Mouse (Mus musculus) ovary, postnatal 10 days (tissue): ENCODE data around the gene 4930518I15Rik.
"Not testable (repeated sequence)": the region's sequence is repeated elsewhere in the genome, so short reads cannot be mapped to it uniquely, and the experiment has no call there.

Experiments used
- DNase-seq: peaks from one replicate; pipeline ENCODE4 v3.0.0; 2022; ENCODE audit warnings: low spot score

Gene 4930518I15Rik

DNA sequence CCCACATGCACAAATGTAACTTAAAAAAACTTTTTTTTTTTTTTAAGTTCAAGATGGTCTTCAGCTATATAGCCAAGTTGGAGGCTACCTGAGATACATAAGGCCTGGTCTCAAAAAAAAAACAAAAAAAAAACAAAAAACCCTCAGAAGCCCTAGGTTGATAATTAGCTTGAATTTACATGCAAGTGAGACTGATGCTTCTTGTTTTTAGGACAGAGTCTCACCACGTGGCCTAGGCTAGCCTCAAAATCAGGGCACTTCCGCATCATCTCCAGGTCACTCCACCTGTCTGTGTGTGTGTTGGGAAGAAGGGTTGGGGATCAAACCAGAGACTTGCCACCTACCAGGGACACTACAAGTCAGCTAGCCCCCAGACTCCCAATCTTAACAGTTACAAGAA, at the start of gene 4930518I15Rik:
Gene 4930518I15Rik, minus strand, starts transcription at position 112 of the 400 bp plus-strand sequence.
- DNase-seq: no peak

DNA sequence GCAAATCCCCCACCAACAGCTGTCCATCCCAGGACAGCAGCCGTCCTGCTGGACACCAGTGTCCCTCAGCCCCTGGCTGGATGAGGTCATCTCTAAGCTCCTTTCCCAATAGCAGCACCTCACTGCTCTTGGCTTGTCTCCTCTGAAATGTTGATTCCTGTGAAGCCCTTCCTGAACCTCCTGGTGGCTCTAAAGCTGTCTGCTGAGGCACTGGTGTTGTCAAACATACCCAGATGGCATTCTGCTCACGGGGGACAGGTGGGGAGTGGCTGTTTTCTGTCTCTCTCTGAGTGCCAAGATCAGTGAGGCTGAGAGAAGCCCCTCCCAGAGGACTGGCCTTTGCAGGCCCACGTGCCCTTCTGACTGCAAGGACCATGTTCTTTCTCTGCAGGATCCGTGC, 48.2 kb upstream of the 4930518I15Rik start:
- DNase-seq: not testable (repeated sequence)

GRCm38 (mm10) chr2:156904976-156905717, 47.4 kb upstream of the 4930518I15Rik start:
- peak; percentile 17 for DNase-seq

DNA sequence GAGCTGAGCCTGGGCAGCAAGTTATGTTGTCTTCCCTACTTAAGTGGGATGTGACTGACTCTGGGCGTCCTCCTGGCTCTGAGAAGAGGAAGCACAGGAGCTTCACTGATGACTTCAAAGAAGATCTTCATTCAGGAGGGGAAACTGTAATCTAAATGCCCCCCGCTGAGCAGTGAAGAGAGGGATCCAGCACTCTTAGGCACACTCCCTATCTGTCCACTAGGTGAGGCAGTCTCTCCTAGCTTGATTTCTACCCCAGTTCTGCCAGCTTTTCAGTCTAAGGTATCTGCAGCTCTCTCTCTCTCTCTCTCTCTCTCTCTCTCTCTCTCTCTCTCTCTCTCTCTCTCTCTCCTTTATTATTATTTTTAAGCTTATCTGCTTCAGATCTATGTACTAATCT, 45.6 kb upstream of the 4930518I15Rik start:
- no peak for DNase-seq

GRCm38 (mm10) chr2:156902411-156902810, 44.7 kb upstream of the 4930518I15Rik start:
- DNase-seq: not testable (repeated sequence)

- no peak for DNase-seq
These were observed 44.1 kb upstream of the 4930518I15Rik start for GRCm38 (mm10) chr2:156901883-156902282.

- no peak for DNase-seq
These were observed 43.6 kb upstream of the 4930518I15Rik start for GRCm38 (mm10) chr2:156901344-156901743.

DNA sequence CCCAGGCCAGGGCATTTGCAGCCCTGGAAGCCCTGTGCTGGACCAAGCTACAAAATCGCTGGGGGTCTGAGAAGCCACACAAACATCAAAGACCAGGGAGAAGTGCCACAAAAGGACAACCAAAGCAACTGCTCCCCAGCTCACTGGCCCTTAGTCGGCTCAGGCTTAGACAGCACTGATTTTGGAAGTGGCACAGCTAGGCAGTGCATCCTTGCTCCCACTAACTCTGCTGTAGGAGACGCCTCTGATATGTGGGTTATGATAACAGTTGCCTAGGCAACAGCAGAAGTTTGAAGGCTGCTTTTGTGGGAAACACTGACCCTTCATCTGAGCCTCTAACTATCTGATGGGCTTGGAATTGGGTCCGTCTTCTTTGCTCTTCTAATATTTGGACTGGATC, 41.4 kb upstream of the 4930518I15Rik start:
- DNase-seq: no peak

- no peak for DNase-seq
These were observed 40.6 kb upstream of the 4930518I15Rik start for GRCm38 (mm10) chr2:156898374-156898773.

GRCm38 (mm10) chr2:156897034-156897433, 39.3 kb upstream of the 4930518I15Rik start:
- no peak for DNase-seq

GRCm38 (mm10) chr2:156896384-156896914, 38.7 kb upstream of the 4930518I15Rik start:
- no peak for DNase-seq

DNA sequence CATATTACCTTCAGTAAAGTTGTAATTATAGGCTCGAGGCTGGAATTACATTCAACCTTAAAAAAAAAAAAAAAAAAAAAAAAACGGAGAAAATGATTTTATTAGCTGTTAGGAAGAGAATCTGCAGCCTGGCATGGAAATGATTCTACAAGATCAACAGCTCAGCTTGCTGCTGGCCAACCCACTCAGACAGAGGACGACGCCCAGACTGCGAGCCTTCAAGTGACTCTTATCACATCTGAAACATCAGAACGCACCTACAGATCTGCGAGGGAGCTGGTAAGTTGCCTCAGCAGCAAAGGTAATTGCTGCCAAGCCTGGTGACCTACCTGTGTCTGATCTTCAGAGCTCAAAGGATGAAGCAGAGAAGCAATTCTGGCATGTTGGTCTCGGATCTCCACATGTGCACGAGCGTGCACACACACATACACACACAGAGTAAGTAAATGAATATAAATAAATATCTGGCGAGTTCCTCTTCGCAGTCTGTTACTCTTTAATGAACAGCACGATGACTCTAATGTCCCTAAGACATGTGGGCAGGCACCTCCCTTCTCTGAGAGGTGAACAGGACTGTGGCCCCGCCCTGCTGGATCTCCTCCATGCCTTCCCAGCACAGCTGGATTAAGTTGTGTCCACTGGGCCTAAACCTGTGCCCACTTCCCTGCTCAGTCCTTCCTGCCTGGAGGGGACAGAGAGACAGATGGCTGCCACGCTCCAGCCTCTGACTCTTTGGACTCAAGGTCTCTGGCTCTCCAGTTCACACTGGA, 36.9 kb upstream of the 4930518I15Rik start:
- no peak for DNase-seq

- DNase-seq: no peak
These were observed 35.1 kb upstream of the 4930518I15Rik start for GRCm38 (mm10) chr2:156892821-156893220.

- no peak for DNase-seq
These were observed 34.5 kb upstream of the 4930518I15Rik start for GRCm38 (mm10) chr2:156892240-156892639.

DNA sequence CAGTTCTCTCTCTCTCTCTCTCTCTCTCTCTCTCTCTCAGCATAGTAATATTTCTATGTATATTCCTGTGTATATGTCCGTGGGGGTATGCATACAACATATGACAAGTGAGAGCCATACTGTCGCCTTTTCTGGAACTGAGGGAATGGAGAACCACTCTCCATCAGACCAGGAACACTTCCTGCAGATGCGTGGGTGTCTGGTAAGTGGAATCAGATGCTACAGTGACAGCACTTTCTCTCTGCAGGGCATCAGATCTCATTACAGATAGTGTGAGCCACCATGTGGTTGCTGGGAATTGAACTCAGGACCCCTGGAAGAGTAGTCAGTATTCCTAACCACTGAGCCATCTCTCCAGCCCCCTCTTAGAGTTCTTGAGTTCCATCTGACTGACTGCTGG, 30.7 kb upstream of the 4930518I15Rik start:
- DNase-seq: no peak

GRCm38 (mm10) chr2:156887017-156887416, 29.3 kb upstream of the 4930518I15Rik start, which contains the start of gene Sla2:
Gene Sla2 (minus strand): TSS chr2:156887192.
- no peak for DNase-seq

DNA sequence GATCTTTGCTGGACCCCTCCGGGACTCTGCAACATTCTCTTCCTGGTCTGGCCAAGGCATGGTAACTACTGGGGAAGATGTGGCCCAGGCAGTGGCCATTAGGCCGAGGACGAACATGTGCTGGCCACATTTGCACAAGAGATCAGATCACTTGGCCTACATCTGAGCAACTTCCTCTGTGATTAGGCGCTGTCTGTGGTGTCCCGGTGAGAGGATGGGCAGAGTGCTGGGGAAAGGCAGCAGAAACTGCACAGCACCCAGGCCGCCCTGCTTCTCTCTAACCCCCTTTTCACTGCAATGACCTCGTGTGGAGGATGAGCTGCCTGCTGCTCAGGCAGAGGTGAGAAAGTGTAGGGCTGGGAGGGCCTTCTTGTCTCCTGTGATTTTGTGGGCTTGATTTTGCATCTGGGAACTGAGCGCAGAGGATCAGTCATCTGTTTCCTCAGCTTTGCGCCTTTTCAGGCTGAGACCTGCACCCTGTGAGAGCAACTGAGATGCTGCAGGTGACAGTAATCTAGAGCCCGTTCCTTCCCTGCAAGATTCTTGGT, 28.4 kb upstream of the 4930518I15Rik start:
- no peak for DNase-seq

DNA sequence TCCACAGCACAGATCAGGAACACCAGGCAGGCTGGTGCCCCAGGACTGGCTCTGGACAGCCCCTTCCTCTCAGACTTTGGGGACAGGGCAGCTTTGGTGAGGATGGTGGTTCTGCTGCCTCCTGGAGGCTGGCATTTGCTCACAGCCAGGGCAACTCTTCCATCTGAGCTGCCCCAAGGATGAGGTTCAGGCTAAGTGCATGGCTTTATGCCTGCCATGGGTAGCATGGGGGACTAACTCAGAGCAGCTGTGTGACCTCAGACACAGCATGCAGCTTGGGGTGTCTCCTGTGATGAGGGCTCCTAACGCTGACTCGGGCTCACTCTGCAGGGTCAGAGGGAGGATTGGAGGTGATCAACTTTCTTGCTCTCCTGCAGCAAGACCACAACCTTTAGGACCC, 27.9 kb upstream of the 4930518I15Rik start:
- not testable (repeated sequence) for DNase-seq

- no peak for DNase-seq
These were observed 26.9 kb upstream of the 4930518I15Rik start for GRCm38 (mm10) chr2:156884396-156885211.

- no peak for DNase-seq
These were observed 24.8 kb upstream of the 4930518I15Rik start for GRCm38 (mm10) chr2:156882431-156883001.

- DNase-seq: no peak
These were observed 21.8 kb upstream of the 4930518I15Rik start for GRCm38 (mm10) chr2:156879541-156879940.
